Mouse (Mus musculus) CH12.LX (cell line): ENCODE data around the gene Emc7. TPM values are rescaled to one million over a fixed set of nuclear protein-coding genes. Genes with fewer than 3 reads are reported as not detected.

Experiments
- DNase-seq: peaks from one replicate; pipeline ENCODE4 v3.0.0-alpha.2; 2013; ENCODE audit errors: extremely low read depth
- H3K27ac ChIP-seq: 2 replicates; pipeline ENCODE4 v1.5.1; 2012; ENCODE audit warnings: low read depth, mild to moderate bottlenecking, control low read depth, moderate library complexity; ENCODE audit not compliant: insufficient read depth
- H3K27me3 ChIP-seq: replicated peaks from 2 replicates; pipeline ENCODE3; 2012; ENCODE audit warnings: inconsistent platforms
- H3K36me3 ChIP-seq, 2 experiments: replicated peaks in 1 of 2; 2 replicates each; pipeline versions ENCODE3 to v1.6.1; 2012; ENCODE audit warnings: inconsistent platforms in 1 of 2, low read length in 1 of 2, mild to moderate bottlenecking in 1 of 2, mixed read lengths in 1 of 2, moderate library complexity in 1 of 2; ENCODE audit not compliant: control insufficient read depth in 1 of 2, insufficient read depth in 1 of 2
- H3K4me1 ChIP-seq, 2 experiments: 2 replicates each; pipeline ENCODE4 v1.6.1; 2012; ENCODE audit warnings: inconsistent platforms in 1 of 2, moderate library complexity in 1 of 2; ENCODE audit not compliant: insufficient read depth in 2 of 2, control insufficient read depth in 1 of 2
- H3K4me2 ChIP-seq: 2 replicates; pipeline ENCODE4 v1.6.1; 2012; ENCODE audit warnings: low read depth, mild to moderate bottlenecking, control low read depth; ENCODE audit not compliant: poor library complexity, insufficient read depth, severe bottlenecking
- H3K4me3 ChIP-seq, 3 experiments: fragments of 150-350 bp in 1 of 3; sonication (generic) in 1 of 3; replicated peaks in 1 of 3; 2 replicates each; pipeline versions ENCODE3 to v1.5.1; 2011 to 2012; ENCODE audit warnings: low read depth in 2 of 3, low read length in 2 of 3, mild to moderate bottlenecking in 2 of 3, moderate library complexity in 2 of 3, control low read depth in 1 of 3, improper control_type of control experiment in 1 of 3, inconsistent platforms in 1 of 3, mixed read lengths in 1 of 3; ENCODE audit not compliant: poor library complexity in 1 of 3
- H3K79me2 ChIP-seq: replicated peaks from 2 replicates; pipeline ENCODE4 v1.6.1; 2012; ENCODE audit warnings: mild to moderate bottlenecking, moderate library complexity; ENCODE audit not compliant: control insufficient read depth, poor library complexity, insufficient read depth, severe bottlenecking; ENCODE audit errors: extremely low read depth
- H3K9ac ChIP-seq: 2 replicates; pipeline ENCODE4 v1.6.1; 2012; ENCODE audit warnings: low read depth, mild to moderate bottlenecking, control low read depth, moderate library complexity; ENCODE audit not compliant: insufficient read depth
- H3K9me3 ChIP-seq: replicated peaks from 2 replicates; pipeline ENCODE3; 2012; ENCODE audit warnings: low read length, inconsistent platforms, mixed read lengths
- BHLHE40 ChIP-seq: IDR thresholded peaks from 2 replicates; pipeline ENCODE4 v1.6.1; 2011; ENCODE audit warnings: mild to moderate bottlenecking, low read depth, low read length, improper control_type of control experiment
- E2F4 ChIP-seq: IDR thresholded peaks from 2 replicates; pipeline ENCODE4 v1.6.1; 2011; ENCODE audit warnings: low read depth, low read length, improper control_type of control experiment; ENCODE audit not compliant: insufficient replicate concordance
- ELF1 ChIP-seq: IDR thresholded peaks from 2 replicates; pipeline ENCODE4 v1.6.1; 2014; ENCODE audit warnings: low read depth, mild to moderate bottlenecking, inconsistent platforms, low read length, improper control_type of control experiment
- EP300 ChIP-seq: IDR thresholded peaks from 2 replicates; pipeline ENCODE4 v1.6.1; 2011; ENCODE audit warnings: low read length, improper control_type of control experiment
- ETS1 ChIP-seq: conservative IDR thresholded peaks from 2 replicates; pipeline ENCODE4 v1.6.1; 2012; ENCODE audit warnings: low read depth, mild to moderate bottlenecking, inconsistent platforms, low read length, improper control_type of control experiment, moderate library complexity
- GABPA ChIP-seq: IDR thresholded peaks from 2 replicates; pipeline ENCODE4 v1.6.1; 2012; ENCODE audit warnings: low read depth, low read length, improper control_type of control experiment, inconsistent platforms; ENCODE audit not compliant: insufficient replicate concordance
- HCFC1 ChIP-seq: IDR thresholded peaks from 2 replicates; pipeline ENCODE4 v1.6.1; 2012; ENCODE audit warnings: low read depth, mild to moderate bottlenecking, inconsistent platforms, low read length, improper control_type of control experiment
- JUN ChIP-seq: IDR thresholded peaks from 2 replicates; pipeline ENCODE4 v1.6.1; 2011; ENCODE audit warnings: low read depth, mild to moderate bottlenecking, low read length, improper control_type of control experiment, moderate library complexity; ENCODE audit not compliant: insufficient read depth
- JUND ChIP-seq: conservative IDR thresholded peaks from 2 replicates; pipeline ENCODE4 v1.6.1; 2011; ENCODE audit warnings: low read depth, low read length, improper control_type of control experiment
- KAT2A ChIP-seq: IDR thresholded peaks from 2 replicates; pipeline ENCODE4 v1.6.1; 2012; ENCODE audit warnings: low read length, improper control_type of control experiment, inconsistent platforms; ENCODE audit not compliant: insufficient replicate concordance
- MAFK ChIP-seq: IDR thresholded peaks from 2 replicates; pipeline ENCODE4 v1.6.1; 2011; ENCODE audit warnings: low read length, improper control_type of control experiment; ENCODE audit not compliant: insufficient replicate concordance
- MAX ChIP-seq: IDR thresholded peaks from 2 replicates; pipeline ENCODE4 v1.6.1; 2011; ENCODE audit warnings: low read length, improper control_type of control experiment
- MAZ ChIP-seq: IDR thresholded peaks from 2 replicates; pipeline ENCODE4 v1.6.1; 2012; ENCODE audit warnings: low read depth, mild to moderate bottlenecking, inconsistent platforms, low read length, improper control_type of control experiment, moderate library complexity
- MEF2A ChIP-seq: IDR thresholded peaks from 2 replicates; pipeline ENCODE4 v1.6.1; 2014; ENCODE audit warnings: low read depth, mild to moderate bottlenecking, inconsistent platforms, low read length, improper control_type of control experiment, borderline replicate concordance
- MXI1 ChIP-seq: IDR thresholded peaks from 2 replicates; pipeline ENCODE4 v1.6.1; 2011; ENCODE audit warnings: mild to moderate bottlenecking, low read depth, low read length, improper control_type of control experiment
- NELFE ChIP-seq: IDR thresholded peaks from 2 replicates; pipeline ENCODE4 v1.6.1; 2011; ENCODE audit warnings: low read depth, low read length, improper control_type of control experiment
- POLR2A ChIP-seq: IDR thresholded peaks from 2 replicates; pipeline ENCODE4 v1.6.1; 2011; ENCODE audit warnings: low read depth, mild to moderate bottlenecking, improper control_type of control experiment, low read length
- POLR2AphosphoS2 ChIP-seq: IDR thresholded peaks from 2 replicates; pipeline ENCODE4 v1.6.1; 2011; ENCODE audit warnings: low read depth, low read length, improper control_type of control experiment
- RAD21 ChIP-seq: IDR thresholded peaks from 2 replicates; pipeline ENCODE4 v1.6.1; 2011; ENCODE audit warnings: low read depth, mild to moderate bottlenecking, low read length, improper control_type of control experiment, moderate library complexity
- RCOR1 ChIP-seq: conservative IDR thresholded peaks from 2 replicates; pipeline ENCODE4 v1.6.1; 2012; ENCODE audit warnings: low read depth, mild to moderate bottlenecking, inconsistent platforms, low read length, improper control_type of control experiment
- SIN3A ChIP-seq: IDR thresholded peaks from 2 replicates; pipeline ENCODE4 v1.6.1; 2012; ENCODE audit warnings: low read length, improper control_type of control experiment, inconsistent platforms
- SMC3 ChIP-seq: IDR thresholded peaks from 2 replicates; pipeline ENCODE4 v1.6.1; 2011; ENCODE audit warnings: low read depth, low read length, improper control_type of control experiment
- UBTF ChIP-seq: IDR thresholded peaks from 2 replicates; pipeline ENCODE4 v1.6.1; 2012; ENCODE audit warnings: low read depth, mild to moderate bottlenecking, inconsistent platforms, low read length, improper control_type of control experiment, moderate library complexity
- USF2 ChIP-seq: conservative IDR thresholded peaks from 2 replicates; pipeline ENCODE4 v1.6.1; 2011; ENCODE audit warnings: low read depth, low read length, improper control_type of control experiment
- ZKSCAN1 ChIP-seq: IDR thresholded peaks from 2 replicates; pipeline ENCODE4 v1.6.1; 2012; ENCODE audit warnings: low read depth, inconsistent platforms, low read length, improper control_type of control experiment, borderline replicate concordance
- ZMIZ1 ChIP-seq: IDR thresholded peaks from 2 replicates; pipeline ENCODE4 v1.6.1; 2012; ENCODE audit warnings: low read depth, mild to moderate bottlenecking, inconsistent platforms, low read length, improper control_type of control experiment
- dilution Hi-C: fragments of 300-500 bp; cut with MboI; formaldehyde crosslinking; loops from 2 replicates; pipeline ENCODE4 v1.14.3; 2020; ENCODE audit warnings: low sequenced_read_pairs; ENCODE audit not compliant: extremely low pct_unique_long_range_greater_than_20kb, extremely low pct_ligation_motif_present
- in situ Hi-C: fragments of 300-500 bp; cut with MboI; formaldehyde crosslinking; loops from 3 replicates; pipeline ENCODE4 v1.14.3; 2019; ENCODE audit warnings: low sequenced_read_pairs, low pct_ligation_motif_present, low pct_unique_long_range_greater_than_20kb, mixed read lengths
- polyA plus RNA-seq: library from polyadenylated mRNA; unstranded; fragments of >175 nt; gene quantifications from 2 replicates; pipeline ENCODE4 v1.2.1, GENCODE M21; 2012; ENCODE audit warnings: low read depth; ENCODE audit not compliant: insufficient read length
- total RNA-seq, 2 experiments: library from RNA; depleted of rRNA; stranded (reverse); fragments of 300-350 nt in 1 of 2; fragments of >200 nt in 1 of 2; gene quantifications; 2 replicates each; pipeline ENCODE4 v1.2.3; 2012 to 2014

Gene Emc7
- total and polyA plus RNA-seq, 3 experiments = 16.5 to 26.6 (median 25.6) TPM

DNA sequence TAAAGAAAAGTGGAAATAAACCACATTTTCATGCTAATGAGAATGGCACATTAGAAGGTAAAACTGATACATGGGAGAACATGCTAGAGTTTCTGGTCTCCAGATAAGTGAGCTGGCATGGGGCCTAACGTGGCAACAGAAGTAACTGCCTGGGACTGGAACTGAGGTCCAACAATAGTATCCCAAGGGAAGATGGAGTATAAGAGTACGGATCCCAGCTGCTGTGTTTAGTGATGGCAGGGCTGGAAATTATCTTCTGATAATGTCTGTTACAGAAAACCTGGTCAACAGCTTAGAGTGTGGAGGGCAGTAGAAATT lies 28.5 kb downstream of the Emc7 start:
- no peak overlapping the region for H3K9ac ChIP-seq
- in situ Hi-C loops = no loop called here
- no peak for TF ChIP-seq NELFE
- no peak for TF ChIP-seq GABPA
- TF ChIP-seq KAT2A = no peak
- TF ChIP-seq POLR2AphosphoS2 = no peak
- no peak for TF ChIP-seq MXI1
- TF ChIP-seq MAX = no peak
- no peak for TF ChIP-seq JUN
- no peak for TF ChIP-seq BHLHE40
- no peak for TF ChIP-seq E2F4
- no peak for TF ChIP-seq RAD21
- no peak for TF ChIP-seq UBTF
- no peak for TF ChIP-seq JUND
- no peak for TF ChIP-seq MEF2A
- no peak for TF ChIP-seq ZKSCAN1
- no peak for TF ChIP-seq ETS1
- no peak for TF ChIP-seq SMC3
- no peak for TF ChIP-seq SIN3A
- no peak for TF ChIP-seq MAFK
- TF ChIP-seq USF2 = no peak
- TF ChIP-seq, all 38 proteins: peak for 0
- Histone ChIP-seq H3K4me3 (no peak overlapping the region), H3K4me2 (no peak overlapping the region), H3K27me3 (no peaks in the 10 kb centered on the region), H3K36me3 (no peaks in the 10 kb centered on the region), H3K9me3 (no peaks in the 10 kb centered on the region), H3K4me1 (no peaks in the 10 kb centered on the region), H3K79me2 (no peaks in the 10 kb centered on the region), H3K27ac (no peak overlapping the region)
- dilution Hi-C loops = no loop called here
- DNase-seq = no peak

DNA sequence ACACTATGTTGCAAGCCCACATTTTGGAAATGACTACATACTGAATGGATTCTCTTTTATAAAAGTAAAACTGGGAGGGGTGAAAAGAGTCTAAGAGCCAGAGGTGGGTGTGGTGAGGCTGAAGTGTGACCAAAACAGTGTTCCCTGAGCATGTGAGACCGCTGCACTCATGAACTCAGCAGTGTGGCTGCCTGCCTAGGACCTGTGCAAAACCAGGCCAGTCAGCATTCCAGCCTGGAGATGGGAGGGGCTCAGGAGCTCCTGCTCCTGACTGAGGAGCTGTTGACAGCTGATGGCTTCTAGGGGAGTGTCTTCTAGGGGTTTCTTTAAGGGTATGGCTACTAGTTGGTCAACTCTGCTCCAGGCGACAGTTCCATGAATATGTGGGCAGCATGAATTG lies 30.1 kb downstream of the Emc7 start:
- dilution Hi-C loops = no loop called here
- no peak overlapping the region for H3K27ac ChIP-seq
- H3K36me3 ChIP-seq = no peaks in the 10 kb centered on the region
- in situ Hi-C loops = no loop called here
- TF ChIP-seq ZMIZ1 (no peak), SIN3A (no peak), HCFC1 (no peak), RCOR1 (no peak), BHLHE40 (no peak), USF2 (no peak), POLR2A (no peak), MAX (no peak), MAZ (no peak), POLR2AphosphoS2 (no peak), UBTF (no peak), SMC3 (no peak), ELF1 (no peak), EP300 (no peak)
- no peak for DNase-seq
- H3K4me1 ChIP-seq = no peaks in the 10 kb centered on the region
- H3K4me2 ChIP-seq = no peak overlapping the region
- H3K4me3 ChIP-seq = no peak overlapping the region
- H3K27me3 ChIP-seq = no peaks in the 10 kb centered on the region
- no peak overlapping the region for H3K9ac ChIP-seq
- no peaks in the 10 kb centered on the region for H3K79me2 ChIP-seq
- H3K9me3 ChIP-seq = no peaks in the 10 kb centered on the region
